ENCODE assay signal across 25 mouse cellular contexts in the genomic region with DNA sequence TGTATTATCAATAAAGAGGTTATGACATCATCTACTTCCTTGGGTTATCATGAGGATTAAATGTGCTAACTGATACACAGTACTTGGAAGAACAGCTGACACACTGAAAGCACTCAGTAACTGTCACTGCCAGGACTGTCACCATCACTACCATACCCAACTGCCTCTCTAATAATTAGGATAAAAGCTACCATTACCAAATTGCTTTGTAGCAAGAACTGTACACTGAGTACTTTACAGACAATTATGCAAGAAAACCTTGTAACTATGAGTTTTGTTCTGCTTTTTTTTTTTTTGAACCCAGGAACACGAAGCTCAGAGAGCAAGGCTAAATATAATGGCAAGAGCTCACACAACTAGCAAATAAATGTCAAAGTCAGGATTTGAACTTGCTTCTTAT. TPM values are rescaled to one million over a fixed set of nuclear protein-coding genes. Genes with fewer than 3 reads are reported as not detected.
A peak's percentile ranks its signal among the peaks of the same experiment; 100 is the strongest.
DNase-seq lines count a peak whose midpoint lies in the region; ATAC-seq and TF ChIP-seq lines count a peak whose summit lies in the region.
"Had no signal": no experiment of that assay in that cellular context is flagged by ENCODE, and none has a peak within 500 bp of the region (broad histone marks: within the 10 kb centered on the region; RNA-seq: fewer than 3 reads in every experiment).

No protein-coding gene starts in this region.

- H3K36me3 ChIP-seq in heart, embryonic 11.5 days (ENCODE audit: control insufficient read depth, insufficient read depth, low read length) = no peaks in the 10 kb centered on the region
- no peaks in the 10 kb centered on the region for H3K36me3 ChIP-seq in hindbrain, embryonic 16.5 days (ENCODE audit: control insufficient read depth, insufficient read depth, low read length)
- H3K36me3 ChIP-seq: forebrain, embryonic 12.5 days; heart, embryonic 13.5 days; limb, embryonic 10.5 days; limb, embryonic 15.5 days; neural tube, embryonic 13.5 days had no signal

- no peak overlapping the region for H3K4me2 ChIP-seq in heart, embryonic 11.5 days
- no peak overlapping the region for H3K4me2 ChIP-seq in hindbrain, embryonic 16.5 days (ENCODE audit: low read length)
- H3K4me2 ChIP-seq: forebrain, embryonic 12.5 days; heart, embryonic 13.5 days; hindbrain, embryonic 14.5 days; limb, embryonic 15.5 days; midbrain, embryonic 11.5 days; neural tube, embryonic 13.5 days had no signal

- no peak for DNase-seq in layer of hippocampus, adult 2 months (ENCODE audit: low spot score in 2 of 2)
- DNase-seq in layer of hippocampus, adult 9-10 months (ENCODE audit: low spot score) = no peak
- peak; percentile 22 for DNase-seq in 416B (ENCODE audit: low read depth)
- DNase-seq: adrenal gland, postnatal 25 days; heart, adult 2 months; heart, postnatal 10 days; kidney, postnatal 4 days; layer of hippocampus, adult 9-11 months; lung, adult 2 months; thymus, postnatal 4 days had no signal

- no peaks in the 10 kb centered on the region for H3K27me3 ChIP-seq in heart, embryonic 11.5 days (ENCODE audit: control insufficient read depth, insufficient read depth, low read length)
- no peaks in the 10 kb centered on the region for H3K27me3 ChIP-seq in hindbrain, embryonic 16.5 days (replicated peaks; ENCODE audit: control insufficient read depth, insufficient read depth, low read length)
- H3K27me3 ChIP-seq: forebrain, embryonic 12.5 days; heart, embryonic 13.5 days; limb, embryonic 15.5 days; neural tube, embryonic 13.5 days had no signal

- ATAC-seq in granulocyte monocyte progenitor cell, adult 5-6 weeks (replicated peaks; ENCODE audit: poor library complexity, severe bottlenecking) = peak; percentile 80
- ATAC-seq in megakaryocyte progenitor cell, adult 5-6 weeks (replicated peaks; ENCODE audit: poor library complexity) = peak; percentile 56
- no peak for ATAC-seq in heart, embryonic 11.5 days (replicated peaks; ENCODE audit: insufficient number of reproducible peaks, low FRiP score, low TSS enrichment)
- ATAC-seq in hindbrain, embryonic 16.5 days = no peak
- ATAC-seq: inflammation-experienced regulatory T-cells, adult 6 months had no signal

- WGBS in heart, embryonic 11.5 days (ENCODE audit: insufficient replicate concordance) = 80% methylated on average over 1 of the region's 1 CpGs
- 84% methylated on average over 1 of the region's 1 CpGs for WGBS in hindbrain, embryonic 16.5 days

- TF ChIP-seq CTCF in layer of hippocampus, adult 2 months (conservative IDR thresholded peaks at IDR 0.05) = no peak

- no peaks in the 10 kb centered on the region for H3K9me3 ChIP-seq in heart, embryonic 11.5 days (replicated peaks; ENCODE audit: control insufficient read depth, low read length)
- no peaks in the 10 kb centered on the region for H3K9me3 ChIP-seq in hindbrain, embryonic 16.5 days (ENCODE audit: control insufficient read depth, low read length)
- H3K9me3 ChIP-seq: forebrain, embryonic 12.5 days; heart, embryonic 13.5 days; limb, embryonic 10.5 days; limb, embryonic 15.5 days; neural tube, embryonic 13.5 days had no signal

- H3K27ac ChIP-seq in layer of hippocampus, adult 2 months = peak overlapping the region; percentile 88
- H3K27ac ChIP-seq in heart, embryonic 11.5 days (ENCODE audit: low read depth, low read length) = no peak overlapping the region
- no peak overlapping the region for H3K27ac ChIP-seq in hindbrain, embryonic 16.5 days (ENCODE audit: low read depth, low read length)
- H3K27ac ChIP-seq: forebrain, embryonic 12.5 days; heart, adult 2 months; heart, embryonic 13.5 days; hindbrain, embryonic 14.5 days; kidney, postnatal 0 days; limb, embryonic 10.5 days; limb, embryonic 15.5 days; macrophage; neural tube, embryonic 13.5 days had no signal

- H3K4me3 ChIP-seq in layer of hippocampus, adult 2 months = no peak overlapping the region
- H3K4me3 ChIP-seq in heart, embryonic 11.5 days (ENCODE audit: low read depth, low read length) = no peak overlapping the region
- H3K4me3 ChIP-seq in hindbrain, embryonic 16.5 days (ENCODE audit: low read length) = no peak overlapping the region
- H3K4me3 ChIP-seq: erythroblast, embryonic 14.5 days; forebrain, embryonic 12.5 days; heart, adult 2 months; heart, embryonic 13.5 days; limb, embryonic 10.5 days; limb, embryonic 15.5 days; neural tube, embryonic 13.5 days had no signal

- no peak overlapping the region for H3K9ac ChIP-seq in heart, embryonic 11.5 days (ENCODE audit: low read depth, low read length)
- no peak overlapping the region for H3K9ac ChIP-seq in hindbrain, embryonic 16.5 days (ENCODE audit: low read depth, low read length)
- H3K9ac ChIP-seq: forebrain, embryonic 12.5 days; heart, embryonic 13.5 days; hindbrain, embryonic 14.5 days; limb, embryonic 15.5 days; neural tube, embryonic 13.5 days had no signal

- H3K4me1 ChIP-seq in heart, embryonic 11.5 days (ENCODE audit: control insufficient read depth, insufficient read depth, low read length) = no peaks in the 10 kb centered on the region
- H3K4me1 ChIP-seq in hindbrain, embryonic 16.5 days (ENCODE audit: control insufficient read depth, insufficient read depth, low read depth, low read length) = peaks cover 18% of the 10 kb centered on the region
- H3K4me1 ChIP-seq: limb, embryonic 10.5 days had no signal

RNA-seq across cellular contexts. Expression of a gene that starts 58.5 kb away (rescaled TPM):
- total RNA-seq in layer of hippocampus, adult 2 months (2021) = 100 to 1,000 TPM; 128 to 130 TPM
- 14.5 and 15.0 TPM in 2 replicates for total RNA-seq in granulocyte monocyte progenitor cell, adult 5-6 weeks (2014; fragmentation: Nextera tagmentation)
- 13.3 and 15.9 TPM in 2 replicates for total RNA-seq in granulocyte monocyte progenitor cell, adult 5-6 weeks (2017)
- total RNA-seq in megakaryocyte progenitor cell, adult 5-6 weeks (2015) = 17.2 and 20.2 TPM in 2 replicates
- 15.4 and 17.2 TPM in 2 replicates for total RNA-seq in megakaryocyte progenitor cell, adult 5-6 weeks (2017)
- polyA plus RNA-seq in heart, embryonic 11.5 days (2014; fragmentation: Nextera tagmentation; extraction: Ambion mirVana) = 1.6 and 1.7 TPM in 2 replicates
- 6.0 and 6.8 TPM in 2 replicates for polyA plus RNA-seq in hindbrain, embryonic 16.5 days (2015; fragmentation: Nextera tagmentation; extraction: Ambion mirVana)
- polyA plus RNA-seq: erythroblast, embryonic 14.5 days had no signal

Comparison
In these comparisons a context has a peak if more than half of its experiments do, and no peak if none do; other contexts are left out.
1. ATAC-seq: peak in granulocyte monocyte progenitor cell, adult 5-6 weeks (single experiment) and megakaryocyte progenitor cell, adult 5-6 weeks (single experiment); none in heart, embryonic 11.5 days (single experiment) and hindbrain, embryonic 16.5 days (single experiment).
2. RNA of a gene that starts 58.5 kb away (total RNA-seq): 128 to 130 TPM in layer of hippocampus, adult 2 months; 15.4 to 20.2 TPM in megakaryocyte progenitor cell, adult 5-6 weeks and 13.3 to 15.9 TPM in granulocyte monocyte progenitor cell, adult 5-6 weeks; every median in the first group is over 4 times any median in the second.